Mouse (Mus musculus) bone marrow macrophage, adult 2 months (primary cell): ENCODE measurements around the gene Mex3a.

ENCODE experiments used
- CTCF ChIP-seq: IDR thresholded peaks from 2 replicates; pipeline ENCODE4 v1.5.1; 2012; ENCODE audit warnings: low read depth, mild to moderate bottlenecking, low read length, moderate library complexity
- POLR2A ChIP-seq: IDR thresholded peaks from 2 replicates; pipeline ENCODE4 v1.6.1; 2012; ENCODE audit warnings: mild to moderate bottlenecking, low read depth, low read length, borderline replicate concordance

- TF ChIP-seq POLR2A (no peak), CTCF (no peak)
Measured at GRCm38 (mm10) chr3:88501366-88502030, 30.7 kb upstream of the Mex3a start.
